Mouse (Mus musculus) MEL (cell line): ENCODE results near the gene Tm9sf1. TPM values are rescaled to one million over a fixed set of nuclear protein-coding genes. Genes with fewer than 3 reads are reported as not detected.

Experiments used
- DNase-seq: peaks from one replicate; pipeline ENCODE4 v3.0.0; 2011; ENCODE audit warnings: low read depth, low spot score
- H3K27ac ChIP-seq: 2 replicates; pipeline ENCODE4 v1.5.1; 2012; ENCODE audit warnings: low read depth, mild to moderate bottlenecking, control low read depth, low read length, moderate library complexity; ENCODE audit not compliant: control insufficient read depth
- H3K27me3 ChIP-seq, 2 experiments: fragments of 150-350 bp in 1 of 2; sonication (generic) in 1 of 2; 2 replicates each; pipeline ENCODE4 v1.6.1; 2012; ENCODE audit warnings: low read length in 2 of 2, mild to moderate bottlenecking in 2 of 2, improper control_type of control experiment in 1 of 2, moderate library complexity in 1 of 2; ENCODE audit not compliant: insufficient read depth in 2 of 2, control insufficient read depth in 1 of 2
- H3K36me3 ChIP-seq, 2 experiments: 2 replicates each; pipeline ENCODE4 v1.6.1; 2012 to 2014; ENCODE audit warnings: low read length in 2 of 2, improper control_type of control experiment in 1 of 2, inconsistent platforms in 1 of 2, mild to moderate bottlenecking in 1 of 2; ENCODE audit not compliant: insufficient read depth in 2 of 2, control insufficient read depth in 1 of 2
- H3K4me1 ChIP-seq, 2 experiments: fragments of 150-350 bp in 1 of 2; sonication (generic) in 1 of 2; 2 replicates each; pipeline ENCODE4 v1.6.1; 2012; ENCODE audit warnings: low read length in 2 of 2, improper control_type of control experiment in 1 of 2, mild to moderate bottlenecking in 1 of 2; ENCODE audit not compliant: insufficient read depth in 2 of 2, control insufficient read depth in 1 of 2
- H3K4me3 ChIP-seq, 2 experiments: fragments of 150-350 bp in 1 of 2; sonication (generic) in 1 of 2; 2 replicates each; pipeline ENCODE4 v1.5.1; 2012; ENCODE audit warnings: low read depth in 2 of 2, low read length in 2 of 2, mild to moderate bottlenecking in 2 of 2, moderate library complexity in 2 of 2, control low read depth in 1 of 2, improper control_type of control experiment in 1 of 2; ENCODE audit not compliant: control insufficient read depth in 1 of 2, insufficient read depth in 1 of 2
- H3K79me2 ChIP-seq: 2 replicates; pipeline ENCODE4 v1.6.1; 2012; ENCODE audit warnings: mild to moderate bottlenecking, low read length, moderate library complexity; ENCODE audit not compliant: control insufficient read depth, poor library complexity, insufficient read depth
- H3K9ac ChIP-seq: 2 replicates; pipeline ENCODE4 v1.6.1; 2012; ENCODE audit warnings: low read depth, mild to moderate bottlenecking, control low read depth, low read length, moderate library complexity; ENCODE audit not compliant: control insufficient read depth, poor library complexity, severe bottlenecking
- H3K9me3 ChIP-seq: fragments of 150-350 bp; sonication (generic); replicated peaks from 2 replicates; pipeline ENCODE4 v1.6.1; 2012; ENCODE audit warnings: mild to moderate bottlenecking, low read length, improper control_type of control experiment, moderate library complexity; ENCODE audit not compliant: insufficient read depth
- CHD2 ChIP-seq: IDR thresholded peaks from 2 replicates; pipeline ENCODE4 v1.6.1; 2011; ENCODE audit warnings: low read length, improper control_type of control experiment
- CTCF ChIP-seq, 3 experiments: IDR thresholded peaks in 2 of 3; conservative IDR thresholded peaks in 1 of 3; 2 replicates each; pipeline ENCODE4 v1.5.1; 2011 to 2012; ENCODE audit warnings: low read length in 3 of 3, low read depth in 2 of 3, mild to moderate bottlenecking in 2 of 3, improper control_type of control experiment in 1 of 3, inconsistent platforms in 1 of 3, mixed read lengths in 1 of 3, moderate library complexity in 1 of 3; ENCODE audit not compliant: control insufficient read depth in 1 of 3, insufficient read depth in 1 of 3, poor library complexity in 1 of 3, severe bottlenecking in 1 of 3
- E2F4 ChIP-seq: IDR thresholded peaks from 2 replicates; pipeline ENCODE4 v1.6.1; 2011; ENCODE audit warnings: low read depth, low read length, improper control_type of control experiment, borderline replicate concordance
- EP300 ChIP-seq, 2 experiments: IDR thresholded peaks; 2 replicates each; pipeline ENCODE4 v1.6.1; 2011; ENCODE audit warnings: improper control_type of control experiment in 2 of 2, low read length in 2 of 2, low read depth in 1 of 2, mild to moderate bottlenecking in 1 of 2
- ETS1 ChIP-seq: IDR thresholded peaks from 2 replicates; pipeline ENCODE4 v1.6.1; 2012; ENCODE audit warnings: low read depth, mild to moderate bottlenecking, inconsistent platforms, low read length, improper control_type of control experiment, moderate library complexity
- GATA1 ChIP-seq: IDR thresholded peaks from 2 replicates; pipeline ENCODE4 v1.6.1; 2011; ENCODE audit warnings: low read depth, low read length, improper control_type of control experiment
- HCFC1 ChIP-seq: IDR thresholded peaks from 2 replicates; pipeline ENCODE4 v1.6.1; 2012; ENCODE audit warnings: low read depth, mild to moderate bottlenecking, inconsistent platforms, low read length, improper control_type of control experiment, moderate library complexity
- JUND ChIP-seq: IDR thresholded peaks from 2 replicates; pipeline ENCODE4 v1.6.1; 2011; ENCODE audit warnings: low read depth, mild to moderate bottlenecking, improper control_type of control experiment, low read length
- MAX ChIP-seq: IDR thresholded peaks from 2 replicates; pipeline ENCODE4 v1.6.1; 2011; ENCODE audit warnings: low read length, improper control_type of control experiment
- MXI1 ChIP-seq: IDR thresholded peaks from 2 replicates; pipeline ENCODE4 v1.6.1; 2011; ENCODE audit warnings: mild to moderate bottlenecking, low read depth, low read length, improper control_type of control experiment
- MYC ChIP-seq: IDR thresholded peaks from 2 replicates; pipeline ENCODE4 v1.6.1; 2011; ENCODE audit warnings: low read depth, mild to moderate bottlenecking, low read length, improper control_type of control experiment, moderate library complexity
- NRF1 ChIP-seq: IDR thresholded peaks from 2 replicates; pipeline ENCODE4 v1.6.1; 2014; ENCODE audit warnings: low read depth, mild to moderate bottlenecking, inconsistent platforms, low read length, improper control_type of control experiment, moderate library complexity; ENCODE audit not compliant: poor library complexity, insufficient read depth, severe bottlenecking
- POLR2A ChIP-seq, 2 experiments: IDR thresholded peaks; 2 replicates each; pipeline ENCODE4 v1.6.1; 2011 to 2012; ENCODE audit warnings: low read length in 2 of 2, mild to moderate bottlenecking in 2 of 2, control low read depth in 1 of 2, improper control_type of control experiment in 1 of 2, low read depth in 1 of 2, moderate library complexity in 1 of 2; ENCODE audit not compliant: control insufficient read depth in 1 of 2, insufficient read depth in 1 of 2, poor library complexity in 1 of 2
- POLR2AphosphoS2 ChIP-seq: IDR thresholded peaks from 2 replicates; pipeline ENCODE4 v1.6.1; 2011; ENCODE audit warnings: low read length, improper control_type of control experiment
- RAD21 ChIP-seq: IDR thresholded peaks from 2 replicates; pipeline ENCODE4 v1.6.1; 2011; ENCODE audit warnings: mild to moderate bottlenecking, low read depth, low read length, improper control_type of control experiment
- RCOR1 ChIP-seq: IDR thresholded peaks from 2 replicates; pipeline ENCODE4 v1.6.1; 2012; ENCODE audit warnings: low read depth, mild to moderate bottlenecking, inconsistent platforms, low read length, improper control_type of control experiment
- SIN3A ChIP-seq: IDR thresholded peaks from 2 replicates; pipeline ENCODE4 v1.6.1; 2012; ENCODE audit warnings: low read length, improper control_type of control experiment, inconsistent platforms
- TAL1 ChIP-seq: IDR thresholded peaks from 2 replicates; pipeline ENCODE4 v1.6.1; 2012; ENCODE audit warnings: mild to moderate bottlenecking, inconsistent platforms, low read length, moderate library complexity, mixed read lengths
- UBTF ChIP-seq: IDR thresholded peaks from 2 replicates; pipeline ENCODE4 v1.6.1; 2012; ENCODE audit warnings: low read depth, mild to moderate bottlenecking, inconsistent platforms, low read length, improper control_type of control experiment, moderate library complexity, borderline replicate concordance; ENCODE audit not compliant: insufficient read depth
- USF1 ChIP-seq: IDR thresholded peaks from 2 replicates; pipeline ENCODE4 v1.6.1; 2014; ENCODE audit warnings: low read depth, mild to moderate bottlenecking, inconsistent platforms, low read length, improper control_type of control experiment, moderate library complexity
- USF2 ChIP-seq, 2 experiments: IDR thresholded peaks; 2 replicates each; pipeline ENCODE4 v1.6.1; 2011 to 2012; ENCODE audit warnings: improper control_type of control experiment in 2 of 2, low read length in 2 of 2, borderline replicate concordance in 1 of 2, inconsistent platforms in 1 of 2, low read depth in 1 of 2, mild to moderate bottlenecking in 1 of 2; ENCODE audit not compliant: insufficient read depth in 1 of 2
- ZC3H11A ChIP-seq: IDR thresholded peaks from 2 replicates; pipeline ENCODE4 v1.6.1; 2012; ENCODE audit warnings: low read depth, mild to moderate bottlenecking, inconsistent platforms, low read length, improper control_type of control experiment
- ZKSCAN1 ChIP-seq: IDR thresholded peaks from 2 replicates; pipeline ENCODE4 v1.6.1; 2012; ENCODE audit warnings: low read depth, mild to moderate bottlenecking, inconsistent platforms, low read length, improper control_type of control experiment, moderate library complexity
- ZNF384 ChIP-seq: IDR thresholded peaks from 2 replicates; pipeline ENCODE4 v1.6.1; 2012; ENCODE audit warnings: low read depth, mild to moderate bottlenecking, inconsistent platforms, low read length, improper control_type of control experiment
- polyA plus RNA-seq, 2 experiments: library from polyadenylated mRNA; stranded (reverse) in 1 of 2; unstranded in 1 of 2; fragments of >175 nt in 1 of 2; fragments of >200 nt in 1 of 2; gene quantifications; 2 replicates each; pipeline versions ENCODE4 v1.2.1 to v1.2.4; 2012; ENCODE audit warnings: low replicate concordance in 2 of 2, low read depth in 1 of 2; ENCODE audit not compliant: insufficient read length in 2 of 2, insufficient read depth in 1 of 2, missing spikeins in 1 of 2
- total RNA-seq: library from RNA; depleted of rRNA; stranded (reverse); fragments of 300-350 nt; gene quantifications from 2 replicates; pipeline ENCODE4 v1.2.3, GENCODE M21; 2012

The Tm9sf1 gene
- total and polyA plus RNA-seq, 3 experiments: 60.5 to 80.1 TPM; not detected in 1

DNA sequence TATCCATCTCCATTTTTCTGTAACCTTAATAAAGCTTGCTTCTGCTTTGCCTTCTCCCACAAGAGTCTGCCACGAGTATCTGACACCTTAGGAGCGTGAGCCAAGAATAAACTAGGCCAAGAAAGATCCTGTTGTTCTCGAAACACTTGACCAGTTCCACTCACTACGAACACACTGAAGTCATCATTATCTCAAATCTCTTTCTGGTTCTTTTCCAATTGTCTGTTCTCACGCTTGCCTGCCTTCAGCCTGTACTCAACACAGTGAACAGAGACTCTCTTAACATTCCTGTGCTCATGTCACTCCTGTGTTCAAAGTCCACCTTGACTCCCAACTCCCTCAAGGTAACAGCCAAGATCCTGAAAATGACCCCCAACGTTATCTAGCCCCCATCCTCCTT lies 30.3 kb downstream of the Tm9sf1 start:
- peaks cover 0 to 24% of the 10 kb centered on the region in 2 experiments; a peak in 2 of 4 replicates for H3K36me3 ChIP-seq
- peaks cover 11 to 40% of the 10 kb centered on the region in 2 experiments for H3K4me1 ChIP-seq
- TF ChIP-seq SIN3A (no peak), E2F4 (no peak), GATA1 (peak; percentile 33; the same call in 1 of the 2 replicates), EP300 (IDR thresholded peaks at IDR 0.05; ENCODE audit: low read depth in 1 of 2, low read length in 2 of 2) (no peak), MAX (no peak), ZKSCAN1 (no peak), MYC (no peak)
- no peak overlapping the region for H3K4me3 ChIP-seq
- H3K79me2 ChIP-seq: no peaks in the 10 kb centered on the region
- no peaks in the 10 kb centered on the region for H3K27me3 ChIP-seq
- DNase-seq: peak; percentile 59
- H3K9me3 ChIP-seq: no peaks in the 10 kb centered on the region
- H3K9ac ChIP-seq: no peak overlapping the region
- H3K27ac ChIP-seq: peak overlapping the region; percentile 24

DNA sequence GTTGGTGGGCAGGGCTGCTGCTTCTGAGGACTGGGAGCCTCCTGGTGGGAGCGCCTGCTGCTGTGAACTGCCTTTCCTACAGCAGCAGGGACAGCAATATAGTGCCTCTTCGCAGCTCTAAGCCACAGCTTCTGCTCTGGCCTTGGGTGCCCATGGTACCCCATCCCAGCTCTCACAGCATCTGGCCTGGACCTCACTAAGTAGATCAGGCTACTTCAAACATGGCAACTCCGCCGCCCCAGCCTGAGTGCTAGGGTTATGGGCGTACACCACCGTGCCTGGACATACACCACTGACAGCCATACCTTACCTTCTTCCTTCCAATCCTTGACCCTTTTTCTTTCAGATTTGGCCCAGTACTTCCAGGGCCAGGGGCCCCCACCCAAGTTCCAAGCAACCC lies 35.3 kb downstream of the Tm9sf1 start:
- peaks cover 3 to 16% of the 10 kb centered on the region in 2 experiments; a peak in 3 of 4 replicates for H3K4me1 ChIP-seq
- no peak for DNase-seq

More for the DNA sequence above, 35.3 kb downstream of the Tm9sf1 start:
- Histone ChIP-seq H3K27me3 (no peaks in the 10 kb centered on the region), H3K4me3 (no peak overlapping the region), H3K36me3 (peaks cover 0 to 16% of the 10 kb centered on the region in 2 experiments; a peak in 2 of 4 replicates), H3K9ac (no peak overlapping the region), H3K27ac (no peak overlapping the region), H3K79me2 (no peaks in the 10 kb centered on the region), H3K9me3 (no peaks in the 10 kb centered on the region)
- TF ChIP-seq TAL1 (no peak), RCOR1 (no peak), USF2 (IDR thresholded peaks at IDR 0.05; ENCODE audit: borderline replicate concordance in 1 of 2, insufficient read depth in 1 of 2, low read depth in 1 of 2, low read length in 2 of 2) (no peak), NRF1 (no peak), MXI1 (no peak), ZNF384 (no peak), POLR2A (IDR thresholded peaks at IDR 0.05; ENCODE audit: control insufficient read depth in 1 of 2, insufficient read depth in 1 of 2, low read depth in 1 of 2, low read length in 2 of 2, poor library complexity in 1 of 2) (no peak), CTCF (IDR thresholded peaks at IDR 0.05 in 2 of 3, conservative IDR thresholded peaks at IDR 0.05 in 1 of 3; ENCODE audit: control insufficient read depth in 1 of 3, insufficient read depth in 1 of 3, low read depth in 2 of 3, low read length in 3 of 3, poor library complexity in 1 of 3, severe bottlenecking in 1 of 3) (no peak), UBTF (no peak), MAX (no peak), CHD2 (no peak), POLR2AphosphoS2 (no peak), ZC3H11A (no peak), RAD21 (no peak), USF1 (no peak), JUND (no peak), ETS1 (no peak), HCFC1 (no peak)
- TF ChIP-seq, all 39 proteins: peak for 0
